Mouse (Mus musculus): ENCODE measurements around the gene Cd79a. TPM values are rescaled to one million over a fixed set of nuclear protein-coding genes. Genes with fewer than 3 reads are reported as not detected.
"Not testable (repeated sequence)": the region's sequence is repeated elsewhere in the genome, so short reads cannot be mapped to it uniquely, and the experiment has no call there.

The Cd79a gene
- polyA plus RNA-seq, 1 experiment from 2014 or later = 0.38 TPM

GRCm38 (mm10) chr7:24889431-24890220 lies 7.6 kb upstream of the Cd79a start:
- Histone ChIP-seq H3K27ac (no peak overlapping the region), H3K4me2 (no peak overlapping the region), H3K36me3 (peaks cover 54% of the 10 kb centered on the region), H3K27me3 (no peaks in the 10 kb centered on the region), H3K4me1 (replicated peaks) (peaks cover 33% of the 10 kb centered on the region), H3K9ac (no peak overlapping the region), H3K9me3 (no peaks in the 10 kb centered on the region), H3K4me3 (no peak overlapping the region)
- ATAC-seq (ENCODE audit: low FRiP score) = no peak
- WGBS = 81% methylated on average over 6 of the region's 6 CpGs

GRCm38 (mm10) chr7:24890281-24891216 lies 6.6 kb upstream of the Cd79a start:
- H3K9ac ChIP-seq = no peak overlapping the region
- no peak overlapping the region for H3K4me3 ChIP-seq
- peak; percentile 59 for ATAC-seq (ENCODE audit: low FRiP score)
- H3K4me2 ChIP-seq = no peak overlapping the region
- no peaks in the 10 kb centered on the region for H3K27me3 ChIP-seq
- peaks cover 27% of the 10 kb centered on the region for H3K4me1 ChIP-seq (replicated peaks)
- WGBS = 34% methylated on average over 10 of the region's 10 CpGs
- H3K27ac ChIP-seq = no peak overlapping the region
- peaks cover 54% of the 10 kb centered on the region for H3K36me3 ChIP-seq
- H3K9me3 ChIP-seq = no peaks in the 10 kb centered on the region

- Histone ChIP-seq H3K27me3 (no peaks in the 10 kb centered on the region), H3K4me3 (no peak overlapping the region), H3K9ac (no peak overlapping the region), H3K9me3 (no peaks in the 10 kb centered on the region), H3K4me1 (replicated peaks) (peaks cover 18% of the 10 kb centered on the region), H3K27ac (no peak overlapping the region), H3K36me3 (peaks cover 45% of the 10 kb centered on the region), H3K4me2 (no peak overlapping the region)
- no peak for ATAC-seq (ENCODE audit: low FRiP score)
- 82% methylated on average over 3 of the region's 3 CpGs for WGBS
Measured at GRCm38 (mm10) chr7:24891241-24892124, 5.7 kb upstream of the Cd79a start.

- H3K9ac ChIP-seq = no peak overlapping the region
- H3K4me1 ChIP-seq (replicated peaks) = peaks cover 11% of the 10 kb centered on the region
- ATAC-seq (ENCODE audit: low FRiP score) = no peak
- no peak overlapping the region for H3K27ac ChIP-seq
- H3K9me3 ChIP-seq = no peaks in the 10 kb centered on the region
- H3K36me3 ChIP-seq = peaks cover 38% of the 10 kb centered on the region
- H3K4me2 ChIP-seq = no peak overlapping the region
- H3K27me3 ChIP-seq = no peaks in the 10 kb centered on the region
- WGBS = 72% methylated on average over 2 of the region's 2 CpGs
- no peak overlapping the region for H3K4me3 ChIP-seq
Measured at GRCm38 (mm10) chr7:24892125-24892583, 5.0 kb upstream of the Cd79a start.

- not testable (repeated sequence) for H3K27me3 ChIP-seq; H3K4me1 ChIP-seq (replicated peaks); H3K9ac ChIP-seq; H3K4me3 ChIP-seq; H3K36me3 ChIP-seq; H3K27ac ChIP-seq; H3K9me3 ChIP-seq; ATAC-seq (ENCODE audit: low FRiP score); H3K4me2 ChIP-seq
- WGBS = 86% methylated on average over 2 of the region's 2 CpGs
Measured at GRCm38 (mm10) chr7:24895749-24896148, 1.4 kb upstream of the Cd79a start.

- no peaks in the 10 kb centered on the region for H3K4me1 ChIP-seq (replicated peaks)
- H3K27me3 ChIP-seq = no peaks in the 10 kb centered on the region
- no peak overlapping the region for H3K4me3 ChIP-seq
- 69% methylated on average over 8 of the region's 8 CpGs for WGBS
- H3K9me3 ChIP-seq = no peaks in the 10 kb centered on the region
- no peaks in the 10 kb centered on the region for H3K36me3 ChIP-seq
- no peak overlapping the region for H3K9ac ChIP-seq
- H3K27ac ChIP-seq = no peak overlapping the region
- no peak overlapping the region for H3K4me2 ChIP-seq
- no peak for ATAC-seq (ENCODE audit: low FRiP score)
Measured at GRCm38 (mm10) chr7:24896269-24896668, 912 bp upstream of the Cd79a start.

GRCm38 (mm10) chr7:24897959-24898358 lies 778 bp downstream of the Cd79a start:
- Histone ChIP-seq H3K4me3 (no peak overlapping the region), H3K27me3 (no peaks in the 10 kb centered on the region), H3K4me2 (no peak overlapping the region), H3K27ac (no peak overlapping the region), H3K36me3 (no peaks in the 10 kb centered on the region), H3K9me3 (no peaks in the 10 kb centered on the region), H3K9ac (no peak overlapping the region), H3K4me1 (replicated peaks) (peaks cover 12% of the 10 kb centered on the region)
- 74% methylated on average over 5 of the region's 5 CpGs for WGBS
- ATAC-seq (ENCODE audit: low FRiP score) = no peak

- Histone ChIP-seq H3K27ac (no peak overlapping the region), H3K27me3 (no peaks in the 10 kb centered on the region), H3K4me2 (no peak overlapping the region), H3K9me3 (no peaks in the 10 kb centered on the region), H3K4me3 (no peak overlapping the region), H3K9ac (no peak overlapping the region), H3K36me3 (no peaks in the 10 kb centered on the region), H3K4me1 (replicated peaks) (peaks cover 36% of the 10 kb centered on the region)
- 75% methylated on average over 6 of the region's 6 CpGs for WGBS
- ATAC-seq (ENCODE audit: low FRiP score) = no peak
Measured at GRCm38 (mm10) chr7:24901114-24901513, 3.9 kb downstream of the Cd79a start.

- H3K4me2 ChIP-seq = peak overlapping the region; percentile 73; the same call in 1 of the 2 replicates
- 90% methylated on average over 1 of the region's 1 CpGs for WGBS
- H3K4me3 ChIP-seq = no peak overlapping the region
- peak overlapping the region; percentile 79; the same call in 1 of the 2 replicates for H3K9ac ChIP-seq
- peaks cover 43% of the 10 kb centered on the region for H3K4me1 ChIP-seq (replicated peaks)
- no peaks in the 10 kb centered on the region for H3K36me3 ChIP-seq
- H3K27me3 ChIP-seq = no peaks in the 10 kb centered on the region
- ATAC-seq (ENCODE audit: low FRiP score) = no peak
- no peaks in the 10 kb centered on the region for H3K9me3 ChIP-seq
- peak overlapping the region; percentile 37 for H3K27ac ChIP-seq
Measured at GRCm38 (mm10) chr7:24901842-24902241, 4.7 kb downstream of the Cd79a start.

GRCm38 (mm10) chr7:24902264-24902629 lies 5.1 kb downstream of the Cd79a start:
- no peaks in the 10 kb centered on the region for H3K36me3 ChIP-seq
- H3K27me3 ChIP-seq = no peaks in the 10 kb centered on the region
- no peak for ATAC-seq (ENCODE audit: low FRiP score)
- no peaks in the 10 kb centered on the region for H3K9me3 ChIP-seq
- H3K27ac ChIP-seq = peak overlapping the region; percentile 37
- peak overlapping the region; percentile 79 for H3K9ac ChIP-seq
- WGBS = 66% methylated on average over 2 of the region's 2 CpGs
- H3K4me2 ChIP-seq = peak overlapping the region; percentile 73
- H3K4me3 ChIP-seq = peak overlapping the region; percentile 62
- H3K4me1 ChIP-seq (replicated peaks) = peaks cover 47% of the 10 kb centered on the region

GRCm38 (mm10) chr7:24902630-24903443 lies 5.7 kb downstream of the Cd79a start, which contains the start of gene Arhgef1:
Gene Arhgef1, plus strand, starts transcription at chr7:24902912.
- peak within 1 kb of the TSS; percentile 62 for H3K4me3 ChIP-seq
- H3K27me3 ChIP-seq = no peaks in the 10 kb centered on the region
- peaks cover 52% of the 10 kb centered on the region for H3K4me1 ChIP-seq (replicated peaks)
- peak within 1 kb of the TSS; percentile 80 for H3K27ac ChIP-seq
- H3K9ac ChIP-seq = peak within 1 kb of the TSS; percentile 79
- 8% methylated on average over 45 of the region's 68 CpGs for WGBS
- no peak for ATAC-seq (ENCODE audit: low FRiP score)
- H3K9me3 ChIP-seq = no peaks in the 10 kb centered on the region
- peak within 1 kb of the TSS; percentile 73 for H3K4me2 ChIP-seq
- peaks cover 4% of the 10 kb centered on the region; the same call in 1 of the 2 replicates for H3K36me3 ChIP-seq

All from hindbrain, embryonic 13.5 days (tissue).